ENCODE assay signal across 24 mouse cellular contexts in genomic region chr6:12012103-12012502, GRCm38 (mm10).
"Had no signal": no experiment of that assay in that cellular context is flagged by ENCODE, and none has a peak within 500 bp of the region (broad histone marks: within the 10 kb centered on the region; RNA-seq: fewer than 3 reads in every experiment).

No protein-coding gene starts in this region.

- ATAC-seq: intestine, embryonic 16.5 days; liver, embryonic 12.5 days had no signal

- DNase-seq: gastrocnemius, postnatal 14 days; gastrocnemius, postnatal 36 days; heart, adult 11 months; heart, adult 2 months; heart, postnatal 14 days; heart, postnatal 4 days; kidney, adult 11 months; kidney, adult 2 months; kidney, postnatal 10 days; kidney, postnatal 25 days; kidney, postnatal 4 days; left cerebral cortex, postnatal 4 days had no signal

- H3K4me3 ChIP-seq: heart, adult 2 months; heart, embryonic 13.5 days; heart, embryonic 15.5 days; hindbrain, embryonic 13.5 days; hindbrain, embryonic 15.5 days; layer of hippocampus, adult 2 months; left cerebral cortex, adult 2 months; limb, embryonic 13.5 days; limb, embryonic 15.5 days; liver, embryonic 12.5 days had no signal

- H3K4me1 ChIP-seq: heart, embryonic 15.5 days; hindbrain, embryonic 15.5 days; limb, embryonic 13.5 days; limb, embryonic 15.5 days; liver, embryonic 12.5 days had no signal

- H3K4me2 ChIP-seq: heart, embryonic 11.5 days; heart, embryonic 13.5 days; heart, embryonic 15.5 days; hindbrain, embryonic 13.5 days; hindbrain, embryonic 15.5 days; limb, embryonic 13.5 days; limb, embryonic 15.5 days; liver, embryonic 12.5 days had no signal

- H3K9ac ChIP-seq: heart, embryonic 13.5 days; heart, embryonic 15.5 days; hindbrain, embryonic 13.5 days; hindbrain, embryonic 15.5 days; limb, embryonic 13.5 days; limb, embryonic 15.5 days; liver, embryonic 12.5 days; liver, embryonic 14.5 days had no signal

- H3K27me3 ChIP-seq: heart, embryonic 13.5 days; heart, embryonic 15.5 days; hindbrain, embryonic 13.5 days; hindbrain, embryonic 15.5 days; limb, embryonic 13.5 days; limb, embryonic 15.5 days; liver, embryonic 12.5 days had no signal

- H3K36me3 ChIP-seq: limb, embryonic 15.5 days had no signal

- H3K9me3 ChIP-seq: heart, embryonic 13.5 days; heart, embryonic 15.5 days; hindbrain, embryonic 13.5 days; hindbrain, embryonic 15.5 days; limb, embryonic 13.5 days; limb, embryonic 15.5 days; liver, embryonic 12.5 days had no signal

- H3K27ac ChIP-seq: heart, adult 2 months; heart, embryonic 13.5 days; heart, embryonic 15.5 days; hindbrain, embryonic 13.5 days; hindbrain, embryonic 15.5 days; layer of hippocampus, adult 2 months; left cerebral cortex, adult 2 months; limb, embryonic 13.5 days; limb, embryonic 15.5 days; liver, embryonic 12.5 days; liver, embryonic 14.5 days had no signal
